Mouse (Mus musculus) limb, embryonic 11.5 days (tissue): ENCODE data around the gene F2rl1. TPM values are rescaled to one million over a fixed set of nuclear protein-coding genes. Genes with fewer than 3 reads are reported as not detected.
"Not testable (repeated sequence)": the region's sequence is repeated elsewhere in the genome, so short reads cannot be mapped to it uniquely, and the experiment has no call there.

Experiments used
- ATAC-seq: fragments of 200-750 bp; cut with Nextera tagmentation; 2 replicates; pipeline ENCODE4 v1.8.0; 2017; ENCODE audit warnings: low read depth; ENCODE audit not compliant: insufficient number of reproducible peaks, low FRiP score, low TSS enrichment
- DNase-seq: peaks from one replicate; pipeline ENCODE4 v3.0.0-alpha.2; 2015; ENCODE audit warnings: low spot score
- H3K27ac ChIP-seq: fragments of 300-500 bp; sonication (generic); replicated peaks from 2 replicates; pipeline ENCODE4 v1.5.1; 2014; ENCODE audit warnings: low read depth, mild to moderate bottlenecking, low read length
- H3K27me3 ChIP-seq: fragments of 300-500 bp; sonication (generic); 2 replicates; pipeline ENCODE4 v1.6.1; 2014; ENCODE audit warnings: mild to moderate bottlenecking, low read length, mixed read lengths; ENCODE audit not compliant: control insufficient read depth, insufficient read depth
- H3K36me3 ChIP-seq: fragments of 300-500 bp; sonication (generic); 2 replicates; pipeline ENCODE4 v1.6.1; 2014; ENCODE audit warnings: mild to moderate bottlenecking, low read length, moderate library complexity, mixed read lengths; ENCODE audit not compliant: control insufficient read depth, insufficient read depth
- H3K4me1 ChIP-seq: fragments of 300-500 bp; sonication (generic); 2 replicates; pipeline ENCODE4 v1.6.1; 2014; ENCODE audit warnings: low read length, mixed read lengths; ENCODE audit not compliant: control insufficient read depth, insufficient read depth
- H3K4me2 ChIP-seq: fragments of 300-500 bp; sonication (generic); 2 replicates; pipeline ENCODE4 v1.6.1; 2014; ENCODE audit warnings: low read depth, mild to moderate bottlenecking, moderate library complexity; ENCODE audit not compliant: severe bottlenecking
- H3K4me3 ChIP-seq: fragments of 300-500 bp; sonication (generic); 2 replicates; pipeline ENCODE4 v1.5.1; 2014; ENCODE audit warnings: low read depth, low read length
- H3K9ac ChIP-seq: fragments of 300-500 bp; sonication (generic); 2 replicates; pipeline ENCODE4 v1.6.1; 2014; ENCODE audit warnings: mild to moderate bottlenecking, low read length
- H3K9me3 ChIP-seq: fragments of 300-500 bp; sonication (generic); 2 replicates; pipeline ENCODE4 v1.6.1; 2016; ENCODE audit warnings: low read length; ENCODE audit not compliant: control insufficient read depth
- WGBS: fragments of 180-500 bp; shearing (Covaris S2); extraction: QIAGEN DNeasy Blood & Tissue Kit; methylation state at CpG from one replicate; pipeline ENCODE4 v1.1.7; 2014; 5-methylcytosine and 5-hydroxymethylcytosine counted together
- polyA plus RNA-seq: library from polyadenylated mRNA; unstranded; fragments of >200 nt; fragmentation: Nextera tagmentation; extraction: Ambion mirVana; gene quantifications from 2 replicates; pipeline ENCODE4 v1.2.1, GENCODE M21; 2014

F2rl1 gene
- polyA plus RNA-seq, 1 experiment from 2014 or later: 0.11 TPM

- WGBS: 73% methylated on average over 5 of the region's 5 CpGs
- DNase-seq (no peak), ATAC-seq (no peak)
- Histone ChIP-seq H3K4me2 (no peak overlapping the region), H3K9me3 (no peaks in the 10 kb centered on the region), H3K36me3 (no peaks in the 10 kb centered on the region), H3K27me3 (no peaks in the 10 kb centered on the region), H3K4me1 (peaks cover 8% of the 10 kb centered on the region; the same call in 1 of the 2 replicates), H3K27ac (no peak overlapping the region), H3K4me3 (no peak overlapping the region), H3K9ac (no peak overlapping the region)
Measured at GRCm38 (mm10) chr13:95538021-95538420, 13.0 kb upstream of the F2rl1 start.

- peaks cover 8% of the 10 kb centered on the region; the same call in 1 of the 2 replicates for H3K4me1 ChIP-seq
- H3K4me2 ChIP-seq: no peak overlapping the region
- H3K9me3 ChIP-seq: no peaks in the 10 kb centered on the region
- H3K9ac ChIP-seq: no peak overlapping the region
- 16% methylated on average over 5 of the region's 5 CpGs for WGBS
- DNase-seq: no peak
- ATAC-seq: no peak
- no peaks in the 10 kb centered on the region for H3K36me3 ChIP-seq
- H3K27ac ChIP-seq: no peak overlapping the region
- no peak overlapping the region for H3K4me3 ChIP-seq
- no peaks in the 10 kb centered on the region for H3K27me3 ChIP-seq
Measured at GRCm38 (mm10) chr13:95536117-95536493, 11.1 kb upstream of the F2rl1 start.

GRCm38 (mm10) chr13:95535461-95536116 lies 10.6 kb upstream of the F2rl1 start:
- Histone ChIP-seq H3K27ac (no peak overlapping the region), H3K9ac (no peak overlapping the region), H3K27me3 (no peaks in the 10 kb centered on the region), H3K36me3 (no peaks in the 10 kb centered on the region), H3K4me1 (peaks cover 8% of the 10 kb centered on the region; the same call in 1 of the 2 replicates), H3K4me3 (no peak overlapping the region), H3K9me3 (no peaks in the 10 kb centered on the region), H3K4me2 (no peak overlapping the region)
- no peak for ATAC-seq
- DNase-seq: peak; percentile 42
- 5% methylated on average over 11 of the region's 11 CpGs for WGBS

GRCm38 (mm10) chr13:95535026-95535425 lies 10.0 kb upstream of the F2rl1 start:
- WGBS: 11% methylated on average over 6 of the region's 6 CpGs
- DNase-seq (no peak), ATAC-seq (no peak)
- Histone ChIP-seq H3K36me3 (no peaks in the 10 kb centered on the region), H3K4me3 (no peak overlapping the region), H3K27ac (no peak overlapping the region), H3K4me2 (no peak overlapping the region), H3K27me3 (no peaks in the 10 kb centered on the region), H3K9ac (no peak overlapping the region), H3K4me1 (peaks cover 8% of the 10 kb centered on the region; the same call in 1 of the 2 replicates), H3K9me3 (no peaks in the 10 kb centered on the region)

- DNase-seq: peak; percentile 57
- H3K9me3 ChIP-seq: no peaks in the 10 kb centered on the region
- H3K27me3 ChIP-seq: no peaks in the 10 kb centered on the region
- no peak overlapping the region for H3K4me3 ChIP-seq
- no peaks in the 10 kb centered on the region for H3K36me3 ChIP-seq
- H3K27ac ChIP-seq: no peak overlapping the region
- H3K9ac ChIP-seq: no peak overlapping the region
- ATAC-seq: peak; percentile 50; the same call in 1 of the 2 replicates
- H3K4me1 ChIP-seq: peaks cover 8% of the 10 kb centered on the region; the same call in 1 of the 2 replicates
- peak overlapping the region; percentile 19; the same call in 1 of the 2 replicates for H3K4me2 ChIP-seq
- WGBS: 6% methylated on average over 5 of the region's 5 CpGs
Measured at GRCm38 (mm10) chr13:95534131-95534561, 9.1 kb upstream of the F2rl1 start.

- 12% methylated on average over 8 of the region's 8 CpGs for WGBS
- H3K27me3 ChIP-seq: no peaks in the 10 kb centered on the region
- no peak overlapping the region for H3K9ac ChIP-seq
- no peak overlapping the region for H3K27ac ChIP-seq
- H3K4me3 ChIP-seq: no peak overlapping the region
- H3K36me3 ChIP-seq: no peaks in the 10 kb centered on the region
- H3K9me3 ChIP-seq: no peaks in the 10 kb centered on the region
- H3K4me1 ChIP-seq: peaks cover 8% of the 10 kb centered on the region; the same call in 1 of the 2 replicates
- H3K4me2 ChIP-seq: no peak overlapping the region
- ATAC-seq (peak; percentile 36; the same call in 1 of the 2 replicates), DNase-seq (no peak)
Measured at GRCm38 (mm10) chr13:95533640-95534039, 8.6 kb upstream of the F2rl1 start.

GRCm38 (mm10) chr13:95533121-95533520 lies 8.1 kb upstream of the F2rl1 start:
- H3K27ac ChIP-seq, H3K9me3 ChIP-seq, H3K4me1 ChIP-seq: not testable (repeated sequence)

GRCm38 (mm10) chr13:95531273-95532045 lies 6.4 kb upstream of the F2rl1 start:
- H3K4me1 ChIP-seq: peaks cover 8% of the 10 kb centered on the region; the same call in 1 of the 2 replicates
- no peak overlapping the region for H3K4me2 ChIP-seq
- H3K27ac ChIP-seq: no peak overlapping the region
- peaks cover 6% of the 10 kb centered on the region for H3K27me3 ChIP-seq
- no peak for DNase-seq
- no peaks in the 10 kb centered on the region for H3K9me3 ChIP-seq
- WGBS: 40% methylated on average over 9 of the region's 9 CpGs
- no peak overlapping the region for H3K9ac ChIP-seq
- ATAC-seq: no peak
- H3K4me3 ChIP-seq: no peak overlapping the region
- no peaks in the 10 kb centered on the region for H3K36me3 ChIP-seq

More at GRCm38 (mm10) chr13:95533121-95533520, 8.1 kb upstream of the F2rl1 start:
- not testable (repeated sequence) for DNase-seq, H3K27me3 ChIP-seq, H3K4me2 ChIP-seq, ATAC-seq, H3K9ac ChIP-seq, H3K36me3 ChIP-seq, H3K4me3 ChIP-seq
- 84% methylated on average over 4 of the region's 5 CpGs for WGBS
